Mouse (Mus musculus) lung, postnatal 0 days (tissue): ENCODE data around the gene Plekhm3.
A peak's percentile ranks its signal among the peaks of the same experiment; 100 is the strongest.

Experiments used
- CTCF ChIP-seq: IDR thresholded peaks from 2 replicates; pipeline ENCODE4 v1.5.1; 2016; ENCODE audit warnings: antibody characterized with exemption, mild to moderate bottlenecking
- EP300 ChIP-seq: IDR thresholded peaks from 2 replicates; pipeline ENCODE4 v1.6.1; 2016; ENCODE audit warnings: antibody characterized with exemption, mild to moderate bottlenecking, control low read depth

- TF ChIP-seq CTCF: no peak
- peak; percentile 89 for TF ChIP-seq EP300
Measured at GRCm38 (mm10) chr1:64887502-64888203, 69.0 kb downstream of the Plekhm3 start.
